Mouse (Mus musculus): ENCODE measurements around the gene Lgr5.

Gene Lgr5

DNA sequence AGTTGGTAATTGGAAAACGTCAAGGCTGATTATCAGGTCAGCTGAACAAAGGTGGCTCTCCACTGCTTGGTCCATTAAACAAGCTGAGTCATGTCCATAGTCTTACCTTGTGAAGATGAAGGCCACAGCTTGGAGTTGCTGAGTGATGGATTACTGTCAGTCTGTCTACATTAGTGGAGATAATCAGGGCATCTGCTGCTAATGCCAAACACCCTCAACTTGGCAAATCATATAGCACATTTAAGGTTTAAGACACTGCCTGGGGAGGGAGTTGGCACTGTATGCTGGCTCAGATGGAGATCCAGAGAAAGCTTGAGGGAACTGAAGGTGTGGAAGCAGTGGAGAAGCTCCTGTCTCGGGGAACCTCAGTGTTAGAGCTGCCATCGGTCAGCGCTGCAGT, 150.3 kb downstream of the Lgr5 start:
- no peak for DNase-seq (ENCODE audit: extremely low spot score, low spot score)

DNA sequence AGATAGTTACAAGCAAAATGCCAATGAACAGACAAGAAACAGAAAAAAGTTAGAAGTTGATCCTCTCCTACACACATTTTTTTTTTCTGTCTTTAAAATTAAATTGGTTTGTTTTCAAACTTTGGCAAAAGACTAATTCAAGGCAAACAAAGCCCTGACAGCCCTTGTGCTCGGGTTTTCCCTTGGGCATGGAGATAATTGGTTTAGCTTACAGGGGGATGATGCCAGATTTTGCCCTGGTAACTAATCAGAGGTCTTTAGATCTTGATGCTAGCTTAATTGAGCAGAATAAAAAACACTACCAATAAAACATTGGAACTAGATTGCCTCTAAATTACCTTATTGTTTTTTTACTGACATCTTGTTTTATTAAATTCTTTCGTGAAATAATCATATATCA, 162.2 kb downstream of the Lgr5 start:
- no peak for DNase-seq (ENCODE audit: extremely low spot score, low spot score)

DNA sequence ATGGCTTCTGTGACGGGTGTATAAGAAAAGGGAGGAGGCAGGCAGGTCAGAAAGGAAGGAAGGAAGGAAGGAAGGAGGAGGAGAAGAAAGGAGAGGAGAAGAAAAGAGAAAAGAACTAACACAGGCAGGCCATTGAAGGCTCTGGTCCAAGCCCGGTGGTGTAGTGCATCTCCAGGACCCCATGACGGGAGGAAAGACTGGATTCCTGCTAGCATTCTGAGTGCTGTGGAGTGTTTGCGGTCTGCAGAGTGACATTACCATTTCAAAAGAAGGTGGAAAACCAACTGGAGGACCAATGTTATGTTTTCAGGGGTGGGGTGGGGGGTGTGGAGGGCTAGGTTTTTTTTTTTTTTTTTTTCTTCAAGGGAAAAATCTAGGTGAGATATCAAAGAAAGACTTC, 165.6 kb downstream of the Lgr5 start:
- no peak for DNase-seq (ENCODE audit: extremely low spot score, low spot score)

DNA sequence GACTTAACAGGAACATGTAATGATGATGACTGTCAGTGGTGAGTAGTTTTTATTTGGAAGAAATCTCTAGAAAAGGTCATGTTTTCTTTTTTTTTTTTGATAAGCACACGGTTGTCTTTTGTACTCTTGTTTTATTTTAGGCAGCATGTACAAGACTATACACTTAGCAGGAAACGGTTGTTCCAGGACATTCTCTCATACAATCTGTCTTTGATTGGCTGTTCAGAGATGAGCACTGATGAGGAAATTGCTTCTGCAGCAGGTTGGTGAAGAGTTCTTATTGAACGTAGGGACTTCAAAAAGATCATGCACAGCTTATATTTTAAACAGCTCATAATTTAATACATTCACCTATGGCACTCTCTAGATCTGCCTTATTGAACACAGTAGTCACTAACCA, 173.5 kb downstream of the Lgr5 start:
- no peak for DNase-seq (ENCODE audit: extremely low spot score, low spot score)

DNA sequence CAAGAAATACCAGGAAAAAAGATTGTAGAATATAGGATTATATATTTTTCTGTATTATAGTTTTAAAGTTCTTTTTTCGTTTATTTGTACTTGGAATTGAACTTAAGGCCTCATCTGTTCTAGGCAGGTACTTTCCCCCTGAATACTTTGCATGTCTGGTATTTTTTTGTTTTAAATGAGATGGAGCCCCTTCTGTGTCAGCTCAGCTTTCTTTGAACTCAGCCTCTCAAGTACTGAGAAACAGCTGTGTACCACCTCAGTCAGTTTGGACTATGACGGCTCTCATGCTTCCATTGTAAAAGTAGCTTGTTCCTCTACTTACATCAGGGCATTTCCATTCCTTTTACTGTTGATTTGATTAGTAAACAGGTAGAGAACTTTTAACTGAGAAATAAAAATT, 174.1 kb downstream of the Lgr5 start:
- DNase-seq (ENCODE audit: extremely low spot score, low spot score): no peak

DNA sequence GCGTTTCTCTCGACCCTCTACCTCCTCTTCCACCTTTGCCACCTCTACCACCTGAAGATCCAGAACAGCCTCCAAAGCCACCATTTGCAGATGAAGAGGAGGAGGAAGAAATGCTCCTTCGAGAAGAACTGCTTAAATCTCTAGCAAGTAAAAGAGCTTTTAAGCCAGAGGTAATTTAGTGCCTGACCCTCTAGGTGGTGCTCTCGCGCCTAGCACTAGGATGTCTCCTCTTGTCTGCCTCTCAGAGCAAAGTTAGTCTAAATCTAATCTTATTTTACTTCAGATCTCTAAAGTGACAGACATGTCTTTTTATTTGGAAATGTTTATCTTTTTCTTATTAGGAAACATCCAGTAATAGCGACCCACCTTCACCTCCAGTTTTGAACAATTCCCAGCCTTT, 181.2 kb downstream of the Lgr5 start:
- peak; percentile 47 for DNase-seq (ENCODE audit: extremely low spot score, low spot score)

Data from neural tube, embryonic 10.5 days (tissue).